Mouse (Mus musculus): ENCODE data around the gene Rhbdd1.

DNA sequence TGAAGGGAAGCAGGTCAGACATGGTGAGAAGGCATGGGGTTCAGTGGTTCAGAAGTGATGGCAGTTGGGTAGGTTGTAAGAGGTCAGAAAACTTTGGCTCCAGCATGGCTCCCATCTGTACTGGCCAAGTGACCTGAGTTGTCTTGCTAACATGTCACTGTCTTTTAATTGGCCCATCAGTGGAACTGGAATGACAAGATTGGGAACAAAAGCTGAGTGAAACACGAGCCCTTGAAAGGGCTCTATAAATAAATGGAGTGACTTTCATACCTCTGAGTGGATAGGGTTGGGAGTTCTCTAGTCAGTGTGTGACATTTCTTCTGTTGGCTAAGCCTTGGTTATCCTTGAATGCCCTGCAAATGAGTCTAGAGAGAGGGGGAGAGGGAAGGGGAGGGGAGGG, 123.9 kb downstream of the Rhbdd1 start:
- no peak for TF ChIP-seq EP300 (IDR thresholded peaks at IDR 0.05; ENCODE audit: low read depth)
- TF ChIP-seq CTCF (IDR thresholded peaks at IDR 0.05; ENCODE audit: low read depth) = no peak
